Mouse (Mus musculus) thymus, postnatal 25 days (tissue): Measurements from ENCODE around the gene Gm14409.
"Not testable (repeated sequence)": the region's sequence is repeated elsewhere in the genome, so short reads cannot be mapped to it uniquely, and the experiment has no call there.

Source experiments
- DNase-seq: peaks from one replicate; pipeline ENCODE4 v3.0.0; 2022

Gm14409 gene

DNA sequence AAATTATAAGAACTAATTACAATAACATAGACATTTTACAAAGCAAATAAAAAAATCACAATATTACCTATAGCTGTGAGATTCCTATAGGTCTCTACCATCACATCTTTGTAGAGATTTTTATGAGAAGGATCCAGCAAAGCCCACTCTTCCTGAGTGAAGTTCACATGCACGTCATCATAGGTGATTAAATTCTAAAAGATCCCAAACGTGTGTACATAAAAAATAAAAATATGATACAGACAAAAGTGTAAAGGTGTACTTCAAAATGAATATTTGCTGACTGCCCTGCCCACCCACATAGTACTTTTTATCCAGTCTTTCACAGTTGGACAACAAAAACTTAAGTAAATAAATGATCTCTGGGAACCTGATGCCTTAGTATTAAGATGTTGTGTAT lies at the start of gene Gm14409:
Gene Gm14409, minus strand, starts transcription at position 101 of the 400 bp plus-strand sequence.
- DNase-seq: not testable (repeated sequence)

DNA sequence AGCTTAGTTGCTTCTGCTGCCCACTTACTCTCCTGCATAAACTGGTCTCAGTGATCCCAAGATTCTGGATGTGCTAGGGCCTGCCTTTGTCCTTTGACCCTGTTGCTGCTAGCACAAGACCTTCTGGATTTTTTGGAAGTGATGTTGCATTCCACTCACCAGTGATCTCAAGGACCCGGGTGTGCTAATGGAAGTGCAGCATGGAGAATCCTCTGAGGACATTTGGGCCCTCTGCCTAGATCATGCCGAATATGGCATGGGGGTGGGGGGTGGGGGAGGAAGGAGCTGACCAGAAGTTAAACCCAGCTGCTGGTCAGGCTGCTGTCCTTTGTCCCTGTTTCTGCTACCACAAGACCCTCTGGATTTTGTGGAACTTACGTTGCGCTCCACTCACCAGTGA lies 42.8 kb upstream of the Gm14409 start:
- not testable (repeated sequence) for DNase-seq

GRCm38 (mm10) chr2:177304980-177305379 lies 38.1 kb upstream of the Gm14409 start:
- not testable (repeated sequence) for DNase-seq

- DNase-seq: not testable (repeated sequence)
Observed at GRCm38 (mm10) chr2:177283701-177284100, 16.9 kb upstream of the Gm14409 start.

DNA sequence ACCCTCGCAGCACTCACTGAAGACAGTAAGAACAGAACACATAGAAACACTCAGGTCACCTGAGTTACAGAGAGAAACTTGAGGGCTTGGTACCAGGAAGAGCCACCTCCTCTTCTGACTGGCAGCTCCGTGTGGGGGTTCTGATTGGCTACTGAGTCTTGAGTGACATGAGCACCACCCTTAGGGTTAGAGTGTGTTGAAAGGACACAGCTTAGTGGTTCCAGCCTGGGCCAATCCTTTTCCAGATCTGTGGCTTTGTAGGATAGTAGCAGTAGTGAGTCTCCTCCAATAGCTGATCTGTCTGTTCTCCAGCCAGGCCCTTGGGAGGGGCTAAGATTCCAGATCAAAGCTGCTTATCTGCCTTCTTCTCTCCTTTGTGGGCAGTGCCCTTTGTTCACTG lies 10.9 kb upstream of the Gm14409 start:
- not testable (repeated sequence) for DNase-seq

GRCm38 (mm10) chr2:177272237-177272636 lies 5.4 kb upstream of the Gm14409 start:
- DNase-seq: not testable (repeated sequence)

- DNase-seq: not testable (repeated sequence)
Observed at GRCm38 (mm10) chr2:177247449-177247848, 19.4 kb downstream of the Gm14409 start.

DNA sequence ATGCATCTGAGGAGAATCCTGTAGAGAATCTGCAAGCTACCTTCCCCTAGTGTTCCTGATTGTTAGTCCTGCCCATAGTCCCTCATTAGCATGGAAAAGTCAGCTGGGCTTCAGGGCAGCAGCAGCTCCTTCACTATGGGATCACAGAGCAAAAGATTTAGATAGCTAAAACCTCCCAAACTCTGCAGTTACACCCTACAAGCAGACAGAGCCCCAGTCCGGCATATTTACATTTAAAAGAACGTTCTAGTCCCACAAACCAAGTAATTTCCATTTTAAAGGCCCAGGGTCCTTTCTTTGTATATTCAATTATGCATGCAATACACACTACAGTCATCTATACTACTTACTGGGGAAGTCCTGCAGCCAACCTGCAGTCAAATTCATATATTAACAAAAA lies 36.4 kb downstream of the Gm14409 start:
- DNase-seq: not testable (repeated sequence)
